Comparison of ENCODE assay signal across 34 mouse cellular contexts in genomic region chr2:104446016-104446415, GRCm38 (mm10). TPM values are rescaled to one million over a fixed set of nuclear protein-coding genes. Genes with fewer than 3 reads are reported as not detected.
DNase-seq lines count a peak whose midpoint lies in the region; ATAC-seq and TF ChIP-seq lines count a peak whose summit lies in the region.
"Had no signal": no experiment of that assay in that cellular context is flagged by ENCODE, and none has a peak within 500 bp of the region (broad histone marks: within the 10 kb centered on the region; RNA-seq: fewer than 3 reads in every experiment).

No protein-coding gene starts in this region.

- H3K9ac ChIP-seq in heart, embryonic 13.5 days = no peak overlapping the region
- H3K9ac ChIP-seq: embryonic facial prominence, embryonic 15.5 days; forebrain, embryonic 12.5 days; forebrain, postnatal 0 days; hindbrain, embryonic 13.5 days; limb, embryonic 12.5 days; liver, embryonic 15.5 days; lung, embryonic 14.5 days had no signal

- 31% methylated on average over 1 of the region's 1 CpGs for WGBS in heart, embryonic 13.5 days

- H3K4me1 ChIP-seq in heart, embryonic 13.5 days = peaks cover 53% of the 10 kb centered on the region
- H3K4me1 ChIP-seq: embryonic facial prominence, embryonic 10.5 days; embryonic facial prominence, embryonic 15.5 days; forebrain, embryonic 12.5 days; hindbrain, embryonic 13.5 days; limb, embryonic 12.5 days had no signal

- intact Hi-C loops in gastrocnemius, adult 2 months (cut with DNase I) = loop anchor here (5.0 kb wide), 1 partner anchor 141 kb away; no protein-coding TSS in a partner anchor
- intact Hi-C loops in heart, postnatal 14 days (cut with DNase I) = loop anchor here (10.0 kb wide), 1 partner anchor 329 kb away; no protein-coding TSS in a partner anchor

- H3K9me3 ChIP-seq in heart, embryonic 13.5 days = no peaks in the 10 kb centered on the region
- H3K9me3 ChIP-seq: embryonic facial prominence, embryonic 10.5 days; embryonic facial prominence, embryonic 15.5 days; forebrain, embryonic 12.5 days; G1E; hindbrain, embryonic 13.5 days; limb, embryonic 12.5 days; liver, embryonic 15.5 days had no signal

- no peaks in the 10 kb centered on the region for H3K27me3 ChIP-seq in heart, embryonic 13.5 days (replicated peaks)
- H3K27me3 ChIP-seq: embryonic facial prominence, embryonic 15.5 days; forebrain, embryonic 12.5 days; hindbrain, embryonic 13.5 days; limb, embryonic 12.5 days; liver, embryonic 15.5 days had no signal

- no peak overlapping the region for H3K4me2 ChIP-seq in heart, embryonic 13.5 days
- H3K4me2 ChIP-seq: embryonic facial prominence, embryonic 15.5 days; forebrain, embryonic 12.5 days; hindbrain, embryonic 13.5 days; limb, embryonic 12.5 days; liver, embryonic 15.5 days; lung, embryonic 14.5 days had no signal

- no peak for DNase-seq in gastrocnemius, adult 2 months
- DNase-seq in gastrocnemius, adult 8-10 months (ENCODE audit: low spot score in 2 of 2) = no peak
- no peak for DNase-seq in heart, postnatal 14 days
- peak; percentile 27 for DNase-seq in 416B (ENCODE audit: low read depth)
- DNase-seq in thymus, postnatal 14 days = peak; percentile 60
- DNase-seq in cerebellum, postnatal 14 days = no peak
- DNase-seq in right cerebral cortex, postnatal 4 days = no peak
- DNase-seq: adrenal gland, adult 8-10 months; cerebellum, adult 2 months; cerebellum, postnatal 25 days; forebrain, postnatal 0 days; gastrocnemius, postnatal 14 days; kidney, adult 9 months; kidney, postnatal 10 days; layer of hippocampus, adult 9-11 months; lung, embryonic 14.5 days; lung, postnatal 14 days; midbrain, embryonic 14.5 days; retina, postnatal 1 day; right cerebral cortex, postnatal 25 days; spleen, adult 18-20 months had no signal

- ATAC-seq in heart, embryonic 13.5 days (ENCODE audit: extremely low read depth, insufficient number of reproducible peaks, low FRiP score, low TSS enrichment) = no peak
- ATAC-seq: forebrain, postnatal 0 days; intestine, embryonic 16.5 days had no signal

- peak overlapping the region; percentile 65 for H3K27ac ChIP-seq in gastrocnemius, adult 2 months
- H3K27ac ChIP-seq in heart, embryonic 13.5 days (replicated peaks) = peak overlapping the region; percentile 49
- H3K27ac ChIP-seq: embryonic facial prominence, embryonic 10.5 days; embryonic facial prominence, embryonic 15.5 days; forebrain, embryonic 12.5 days; hindbrain, embryonic 13.5 days; limb, embryonic 12.5 days; liver, embryonic 15.5 days had no signal

- TF ChIP-seq CTCF in gastrocnemius, adult 2 months (IDR thresholded peaks at IDR 0.05) = no peak

- no peak overlapping the region for H3K4me3 ChIP-seq in gastrocnemius, adult 2 months
- H3K4me3 ChIP-seq in heart, embryonic 13.5 days = no peak overlapping the region
- H3K4me3 ChIP-seq: embryonic facial prominence, embryonic 10.5 days; embryonic facial prominence, embryonic 15.5 days; forebrain, embryonic 12.5 days; hindbrain, embryonic 13.5 days; limb, embryonic 12.5 days; liver, embryonic 15.5 days had no signal

- H3K36me3 ChIP-seq in heart, embryonic 13.5 days = peaks cover 38% of the 10 kb centered on the region
- H3K36me3 ChIP-seq: hindbrain, embryonic 13.5 days had no signal

RNA-seq across cellular contexts. Expression of gene D430041D05Rik, which starts 35.2 kb away (rescaled TPM):
- 1 to 10 TPM; 1.3 to 1.9 TPM for total RNA-seq in gastrocnemius, adult 2 months (2021)
- total RNA-seq in gastrocnemius, adult 8-10 months (2022) = 1 to 10 TPM; 1.7 to 2.7 (median 1.9) TPM
- polyA plus RNA-seq in heart, embryonic 13.5 days (2015; fragmentation: Nextera tagmentation; extraction: Ambion mirVana) = 0.06 and 0.15 TPM in 2 replicates
- total RNA-seq in heart, postnatal 14 days (2021) = 1 to 10 TPM in 1 of 2 experiments, under 1 TPM in 1; 0.10 to 1.4 TPM
- total RNA-seq: granulocyte monocyte progenitor cell, adult 5-6 weeks; liver, adult 2 months; monocyte, adult 5-6 weeks had no signal
- polyA plus RNA-seq: large intestine, adult 2 months; liver, adult 2 months; liver, embryonic 15.5 days had no signal

RNA-seq across cellular contexts. Expression of gene Hipk3, which starts 48.2 kb away (rescaled TPM):
- 100 to 1,000 TPM; 228 to 267 TPM for total RNA-seq in gastrocnemius, adult 2 months (2021)
- total RNA-seq in gastrocnemius, adult 8-10 months (2022) = 100 to 1,000 TPM; 264 to 309 (median 281) TPM
- polyA plus RNA-seq in heart, embryonic 13.5 days (2015; fragmentation: Nextera tagmentation; extraction: Ambion mirVana) = 29.9 and 30.6 TPM in 2 replicates
- total RNA-seq in heart, postnatal 14 days (2021) = 100 to 1,000 TPM; 178 to 179 TPM

Comparison
In these comparisons a context has a peak if more than half of its experiments do, and no peak if none do; other contexts are left out.
1. DNase-seq: peak in 416B (single experiment) and thymus, postnatal 14 days (single experiment); none in gastrocnemius, adult 2 months (single experiment), gastrocnemius, adult 8-10 months (0 of 2), heart, postnatal 14 days (0 of 2), cerebellum, postnatal 14 days (0 of 2) and right cerebral cortex, postnatal 4 days (single experiment).